Comparison of ENCODE assay signal across 8 mouse cellular contexts in genomic region chr6:99522359-99523108, GRCm38 (mm10). TPM values are rescaled to one million over a fixed set of nuclear protein-coding genes. Genes with fewer than 3 reads are reported as not detected.
A peak's percentile ranks its signal among the peaks of the same experiment; 100 is the strongest.
DNase-seq lines count a peak whose midpoint lies in the region; ATAC-seq and TF ChIP-seq lines count a peak whose summit lies in the region.

TSS of gene Foxp1 (minus strand) at chr6:99522721.

- no peak within 1 kb of the TSS for H3K27ac ChIP-seq in ES-E14 (ENCODE audit: insufficient read depth, low read depth, low read length, poor library complexity, severe bottlenecking)
- H3K27ac ChIP-seq in layer of hippocampus, adult 2 months: peak within 1 kb of the TSS; percentile 100
- H3K27ac ChIP-seq in lung, embryonic 14.5 days (ENCODE audit: low read depth): peak within 1 kb of the TSS; percentile 99

- H3K9me3 ChIP-seq in ES-E14 (ENCODE audit: control insufficient read depth, insufficient read depth, low read depth, low read length): no peaks in the 10 kb centered on the region
- H3K9me3 ChIP-seq in lung, embryonic 14.5 days (ENCODE audit: low read depth, low read length): peaks cover 4% of the 10 kb centered on the region; the same call in 1 of the 2 replicates

- peak within 1 kb of the TSS; percentile 71 to 76 for H3K4me3 ChIP-seq in ES-E14 (ENCODE audit: insufficient read depth in 1 of 2, low read depth in 1 of 2, low read length in 2 of 2, poor library complexity in 1 of 2, severe bottlenecking in 1 of 2)
- peak within 1 kb of the TSS; percentile 93 for H3K4me3 ChIP-seq in layer of hippocampus, adult 2 months
- peak within 1 kb of the TSS; percentile 66 for H3K4me3 ChIP-seq in lung, embryonic 14.5 days (ENCODE audit: low read depth, low read length)

- ATAC-seq in lung, embryonic 14.5 days (ENCODE audit: insufficient read depth): no peak; the same call in 1 of the 2 replicates
- peak; percentile 25 for ATAC-seq in neutrophil, adult 5-6 weeks (ENCODE audit: extremely low read depth, insufficient number of reproducible peaks, low FRiP score, poor library complexity, severe bottlenecking)

- H3K36me3 ChIP-seq in ES-E14 (ENCODE audit: control insufficient read depth, insufficient read depth, low read length, poor library complexity, severe bottlenecking): no peaks in the 10 kb centered on the region
- no peaks in the 10 kb centered on the region for H3K36me3 ChIP-seq in lung, embryonic 14.5 days (ENCODE audit: insufficient read depth)

- in situ Hi-C loops in ES-E14 (cut with MboI; ENCODE audit: low sequenced_read_pairs in 2 of 2, unreplicated experiment in 2 of 2): no loop called here

- no peaks in the 10 kb centered on the region for H3K4me1 ChIP-seq in ES-E14 (ENCODE audit: control insufficient read depth in 2 of 2, insufficient read depth in 2 of 2, low read length in 2 of 2, poor library complexity in 1 of 2)
- H3K4me1 ChIP-seq in lung, embryonic 14.5 days (ENCODE audit: insufficient read depth): no peaks in the 10 kb centered on the region

- TF ChIP-seq CTCF in layer of hippocampus, adult 2 months (conservative IDR thresholded peaks at IDR 0.05): no peak
- TF ChIP-seq CTCF in lung, embryonic 14.5 days (IDR thresholded peaks at IDR 0.05; ENCODE audit: low read depth): no peak

- H3K4me2 ChIP-seq in lung, embryonic 14.5 days: peak within 1 kb of the TSS; percentile 94

- H3K27me3 ChIP-seq in lung, embryonic 14.5 days (ENCODE audit: insufficient read depth, low read length): no peaks in the 10 kb centered on the region

- H3K9ac ChIP-seq in ES-E14 (ENCODE audit: insufficient read depth, low read depth, low read length, poor library complexity, severe bottlenecking): peak within 1 kb of the TSS; percentile 62; the same call in 1 of the 2 replicates
- H3K9ac ChIP-seq in lung, embryonic 14.5 days: peak within 1 kb of the TSS; percentile 79

- no peak for DNase-seq in ES-E14 (ENCODE audit: low read depth, low spot score)
- DNase-seq in cerebellum, adult 18-20 months: peak; percentile 73 to 86
- peak; percentile 85 for DNase-seq in forelimb bud, embryonic 11.5 days (ENCODE audit: low read depth, low spot score)
- peak; percentile 83 for DNase-seq in heart, postnatal 4 days
- peak; percentile 55 to 69 for DNase-seq in layer of hippocampus, adult 2 months (ENCODE audit: low spot score in 2 of 2)
- DNase-seq in lung, embryonic 14.5 days: peak; percentile 83
- peak; percentile 81 for DNase-seq in testis, postnatal 14 days (ENCODE audit: low spot score)

- WGBS in lung, embryonic 14.5 days: under 1% methylated on average over 65 of the region's 72 CpGs

TF ChIP-seq in ES-E14, 5 proteins besides CTCF, POLR2A, EP300 and RAD21:
- TF ChIP-seq ZC3H11A (IDR thresholded peaks at IDR 0.05; ENCODE audit: borderline replicate concordance, low read depth, low read length): no peak
- TF ChIP-seq HCFC1 (IDR thresholded peaks at IDR 0.05; ENCODE audit: borderline replicate concordance, insufficient read depth, low read length): no peak
- TF ChIP-seq MAFK (IDR thresholded peaks at IDR 0.05; ENCODE audit: insufficient read depth, low read depth, low read length): no peak
- TF ChIP-seq CHD2 (IDR thresholded peaks at IDR 0.05; ENCODE audit: low read depth, low read length): no peak
- TF ChIP-seq ZNF384 (IDR thresholded peaks at IDR 0.05; ENCODE audit: low read depth, low read length): no peak

RNA-seq across cellular contexts. Expression of gene Foxp1, which starts in this region (rescaled TPM):
- total RNA-seq in ES-E14 (2012; rRNA removed): 70.0 and 108 TPM in 2 replicates
- 10 to 100 TPM; 66.1 to 67.0 TPM for total RNA-seq in heart, postnatal 4 days (2021)
- total RNA-seq in layer of hippocampus, adult 2 months (2021): 10 to 100 TPM; 88.5 to 93.5 TPM
- polyA plus RNA-seq in lung, embryonic 14.5 days (2014; fragmentation: Nextera tagmentation; extraction: Ambion mirVana): 111 and 114 TPM in 2 replicates
- 437 and 448 TPM in 2 replicates for total RNA-seq in neutrophil, adult 5-6 weeks (2017)
